In the genomic region with DNA sequence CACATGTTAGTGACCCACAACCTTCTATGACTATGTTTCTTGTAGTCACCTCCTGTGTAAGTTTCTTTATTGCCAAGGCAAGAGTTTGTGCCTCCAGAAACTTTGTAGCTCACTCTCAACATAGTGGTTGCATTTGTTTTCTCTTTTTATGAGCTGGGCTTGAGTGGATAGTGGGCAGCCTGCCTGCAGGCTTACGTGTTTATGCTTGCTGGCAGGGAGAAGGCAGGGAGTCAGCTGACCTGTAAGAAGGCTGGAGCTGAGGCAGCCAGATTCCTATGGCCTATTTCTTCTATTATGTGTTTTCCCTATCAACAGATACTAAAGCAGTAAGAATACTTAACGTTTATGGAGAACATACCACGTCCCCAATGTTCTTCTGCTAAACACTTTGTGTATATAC, we compare ENCODE assay signal across 10 mouse cellular contexts.
A peak's percentile ranks its signal among the peaks of the same experiment; 100 is the strongest.
DNase-seq lines count a peak whose midpoint lies in the region; ATAC-seq and TF ChIP-seq lines count a peak whose summit lies in the region.
"Had no signal": no experiment of that assay in that cellular context is flagged by ENCODE, and none has a peak within 500 bp of the region (broad histone marks: within the 10 kb centered on the region; RNA-seq: fewer than 3 reads in every experiment).

No protein-coding gene starts in this region.

- no peaks in the 10 kb centered on the region for H3K27me3 ChIP-seq in heart, adult 2 months (ENCODE audit: control insufficient read depth, insufficient read depth, low read length)
- no peaks in the 10 kb centered on the region for H3K27me3 ChIP-seq in heart, embryonic 10.5 days (ENCODE audit: insufficient read depth, poor library complexity, severe bottlenecking)
- no peaks in the 10 kb centered on the region for H3K27me3 ChIP-seq in embryonic facial prominence, embryonic 14.5 days (replicated peaks; ENCODE audit: control insufficient read depth, insufficient read depth, low read length)
- H3K27me3 ChIP-seq in myocyte (ENCODE audit: control insufficient read depth, insufficient read depth, insufficient read length): no peaks in the 10 kb centered on the region
- no peaks in the 10 kb centered on the region for H3K27me3 ChIP-seq in intestine, embryonic 15.5 days (replicated peaks)
- H3K27me3 ChIP-seq: stomach, embryonic 15.5 days had no signal

- no peak overlapping the region for H3K9ac ChIP-seq in heart, adult 2 months (ENCODE audit: low read depth, low read length)
- no peak overlapping the region for H3K9ac ChIP-seq in embryonic facial prominence, embryonic 14.5 days (ENCODE audit: low read depth, low read length)
- no peak overlapping the region for H3K9ac ChIP-seq in intestine, embryonic 15.5 days
- H3K9ac ChIP-seq: stomach, embryonic 15.5 days had no signal

- no peak for TF ChIP-seq CTCF in heart, adult 2 months (IDR thresholded peaks at IDR 0.05)

- no peak for TF ChIP-seq POLR2A in heart, adult 2 months (IDR thresholded peaks at IDR 0.05; ENCODE audit: insufficient read depth, low read depth, low read length)
- no peak for TF ChIP-seq POLR2A in myocyte (IDR thresholded peaks at IDR 0.05; ENCODE audit: insufficient read length, low read depth)

- H3K27ac ChIP-seq in heart, adult 2 months: peak overlapping the region; percentile 7; the same call in 1 of the 2 replicates
- no peak overlapping the region for H3K27ac ChIP-seq in heart, embryonic 10.5 days
- H3K27ac ChIP-seq in embryonic facial prominence, embryonic 14.5 days (replicated peaks; ENCODE audit: low read depth, low read length): no peak overlapping the region
- no peak overlapping the region for H3K27ac ChIP-seq in intestine, embryonic 15.5 days
- H3K27ac ChIP-seq: stomach, embryonic 15.5 days had no signal

- intact Hi-C loops in heart, adult 2 months (cut with DNase I): no loop called here

- H3K79me2 ChIP-seq in heart, adult 2 months (replicated peaks; ENCODE audit: control insufficient read depth, insufficient read depth, low read length): no peaks in the 10 kb centered on the region; the same call in 1 of the 2 replicates
- H3K79me2 ChIP-seq in myocyte (ENCODE audit: control insufficient read depth, insufficient read depth): no peaks in the 10 kb centered on the region

- H3K36me3 ChIP-seq in heart, adult 2 months (ENCODE audit: control insufficient read depth, insufficient read depth, low read length): no peaks in the 10 kb centered on the region
- peaks cover 17% of the 10 kb centered on the region; the same call in 1 of the 2 replicates for H3K36me3 ChIP-seq in heart, embryonic 10.5 days
- H3K36me3 ChIP-seq in embryonic facial prominence, embryonic 14.5 days (ENCODE audit: control insufficient read depth, insufficient read depth, low read length): no peaks in the 10 kb centered on the region; the same call in 1 of the 2 replicates
- H3K36me3 ChIP-seq in myocyte (ENCODE audit: control insufficient read depth, insufficient read depth): no peaks in the 10 kb centered on the region
- no peaks in the 10 kb centered on the region for H3K36me3 ChIP-seq in intestine, embryonic 15.5 days
- H3K36me3 ChIP-seq: stomach, embryonic 15.5 days had no signal

- H3ac ChIP-seq in myocyte (ENCODE audit: control insufficient read depth, insufficient read length): no peak overlapping the region

- DNase-seq in heart, adult 2 months: peak; percentile 53 to 64
- no peak for DNase-seq in heart, embryonic 10.5 days (ENCODE audit: low spot score)
- DNase-seq in embryonic facial prominence, embryonic 14.5 days (ENCODE audit: low spot score): peak; percentile 46
- DNase-seq in kidney, postnatal 25 days: peak; percentile 65 to 78
- DNase-seq in T-cell, adult 2 months (ENCODE audit: low spot score): no peak

- H3K9me3 ChIP-seq in heart, embryonic 10.5 days: no peaks in the 10 kb centered on the region
- no peaks in the 10 kb centered on the region for H3K9me3 ChIP-seq in embryonic facial prominence, embryonic 14.5 days (ENCODE audit: control insufficient read depth, low read length)
- no peaks in the 10 kb centered on the region for H3K9me3 ChIP-seq in intestine, embryonic 15.5 days
- H3K9me3 ChIP-seq: stomach, embryonic 15.5 days had no signal

- H3K4me2 ChIP-seq in embryonic facial prominence, embryonic 14.5 days (ENCODE audit: low read depth, low read length): no peak overlapping the region
- no peak overlapping the region for H3K4me2 ChIP-seq in myocyte (ENCODE audit: low read depth)
- no peak overlapping the region for H3K4me2 ChIP-seq in intestine, embryonic 15.5 days (replicated peaks)
- H3K4me2 ChIP-seq: stomach, embryonic 15.5 days had no signal

- no peak for ATAC-seq in embryonic facial prominence, embryonic 14.5 days (ENCODE audit: low read depth)
- ATAC-seq in monocyte, adult 5-6 weeks (replicated peaks; ENCODE audit: insufficient number of reproducible peaks, low FRiP score, low TSS enrichment, poor library complexity, severe bottlenecking): no peak
- ATAC-seq in intestine, embryonic 15.5 days: no peak
- ATAC-seq: CD4-positive, CD25-positive, alpha-beta regulatory T cell, adult 4 months had no signal

- TF ChIP-seq EP300 in heart, adult 2 months (IDR thresholded peaks at IDR 0.05; ENCODE audit: insufficient read depth, low read depth, low read length): no peak

- H3K4me1 ChIP-seq in heart, adult 2 months (ENCODE audit: control insufficient read depth, insufficient read depth, low read length): no peaks in the 10 kb centered on the region
- 0 out of 2 replicates have a peak, but pooled peaks cover 8% of the 10 kb centered on the region for H3K4me1 ChIP-seq in heart, embryonic 10.5 days
- peaks cover 15% of the 10 kb centered on the region for H3K4me1 ChIP-seq in embryonic facial prominence, embryonic 14.5 days (ENCODE audit: control insufficient read depth, insufficient read depth, low read length)
- no peaks in the 10 kb centered on the region for H3K4me1 ChIP-seq in intestine, embryonic 15.5 days (replicated peaks)
- H3K4me1 ChIP-seq: stomach, embryonic 15.5 days had no signal

- no peak overlapping the region for H3K4me3 ChIP-seq in heart, adult 2 months
- no peak overlapping the region for H3K4me3 ChIP-seq in heart, embryonic 10.5 days
- H3K4me3 ChIP-seq in embryonic facial prominence, embryonic 14.5 days (ENCODE audit: low read depth, low read length): no peak overlapping the region
- H3K4me3 ChIP-seq in myocyte: no peak overlapping the region
- no peak overlapping the region for H3K4me3 ChIP-seq in intestine, embryonic 15.5 days (replicated peaks)
- H3K4me3 ChIP-seq: stomach, embryonic 15.5 days had no signal

- 39% methylated on average over 3 of the region's 3 CpGs for WGBS in heart, adult 2 months
- 75% methylated on average over 3 of the region's 3 CpGs for WGBS in heart, embryonic 10.5 days
- 58% methylated on average over 3 of the region's 3 CpGs for WGBS in embryonic facial prominence, embryonic 14.5 days
- WGBS in intestine, embryonic 15.5 days: 58% methylated on average over 3 of the region's 3 CpGs

TF ChIP-seq in myocyte, 11 proteins besides CTCF, POLR2A, EP300 and RAD21:
- TF ChIP-seq USF1 (IDR thresholded peaks at IDR 0.05; ENCODE audit: low read depth): peak; percentile 70
- TF ChIP-seq TCF12 (IDR thresholded peaks at IDR 0.05; ENCODE audit: insufficient read depth, poor library complexity, severe bottlenecking): no peak

Comparison
In these comparisons a context has a peak if more than half of its experiments do, and no peak if none do; other contexts are left out.
1. DNase-seq: peak in heart, adult 2 months (2 of 2), embryonic facial prominence, embryonic 14.5 days (single experiment) and kidney, postnatal 25 days (2 of 2); none in heart, embryonic 10.5 days (single experiment) and T-cell, adult 2 months (single experiment).